Mouse (Mus musculus) kidney, embryonic 14.5 days (tissue): ENCODE measurements around the gene Chrdl2. TPM values are rescaled to one million over a fixed set of nuclear protein-coding genes. Genes with fewer than 3 reads are reported as not detected.

Source experiments
- ATAC-seq: fragments of 200-750 bp; cut with Nextera tagmentation; 2 replicates; pipeline ENCODE4 v1.8.0; 2017; ENCODE audit warnings: moderate number of reproducible peaks, mild to moderate bottlenecking, moderate TSS enrichment, moderate library complexity; ENCODE audit not compliant: low FRiP score, low TSS enrichment
- H3K27ac ChIP-seq: fragments of 300-500 bp; sonication (generic); 2 replicates; pipeline ENCODE4 v1.5.1; 2014; ENCODE audit warnings: low read depth, mild to moderate bottlenecking, low read length, moderate library complexity, mixed read lengths
- H3K27me3 ChIP-seq: fragments of 300-500 bp; sonication (generic); 2 replicates; pipeline ENCODE4 v1.6.1; 2014; ENCODE audit warnings: mild to moderate bottlenecking, low read length; ENCODE audit not compliant: control insufficient read depth, insufficient read depth
- H3K36me3 ChIP-seq: fragments of 300-500 bp; sonication (generic); 2 replicates; pipeline ENCODE4 v1.6.1; 2014; ENCODE audit warnings: low read length, mixed read lengths; ENCODE audit not compliant: control insufficient read depth, insufficient read depth
- H3K4me1 ChIP-seq: fragments of 300-500 bp; sonication (generic); 2 replicates; pipeline ENCODE4 v1.6.1; 2014; ENCODE audit warnings: low read length, mixed read lengths; ENCODE audit not compliant: control insufficient read depth, insufficient read depth
- H3K4me2 ChIP-seq: fragments of 300-500 bp; sonication (generic); replicated peaks from 2 replicates; pipeline ENCODE4 v1.6.1; 2014; ENCODE audit warnings: low read depth, mild to moderate bottlenecking, low read length
- H3K4me3 ChIP-seq: fragments of 300-500 bp; sonication (generic); 2 replicates; pipeline ENCODE4 v1.5.1; 2014; ENCODE audit warnings: mild to moderate bottlenecking, low read length
- H3K9ac ChIP-seq: fragments of 300-500 bp; sonication (generic); 2 replicates; pipeline ENCODE4 v1.6.1; 2014; ENCODE audit warnings: low read depth, mild to moderate bottlenecking, low read length, moderate library complexity
- H3K9me3 ChIP-seq: fragments of 300-500 bp; sonication (generic); 2 replicates; pipeline ENCODE4 v1.6.1; 2016; ENCODE audit warnings: low read length; ENCODE audit not compliant: control insufficient read depth
- WGBS: fragments of 180-500 bp; shearing (Covaris S2); extraction: QIAGEN DNeasy Blood & Tissue Kit; methylation state at CpG from one replicate; pipeline ENCODE4 v1.1.7; 2014; 5-methylcytosine and 5-hydroxymethylcytosine counted together
- polyA plus RNA-seq: library from polyadenylated mRNA; unstranded; fragments of >200 nt; fragmentation: Nextera tagmentation; extraction: Ambion mirVana; gene quantifications from 2 replicates; pipeline ENCODE4 v1.2.1, GENCODE M21; 2014

The Chrdl2 gene
- polyA plus RNA-seq, 1 experiment from 2014 or later: 0.32 TPM

DNA sequence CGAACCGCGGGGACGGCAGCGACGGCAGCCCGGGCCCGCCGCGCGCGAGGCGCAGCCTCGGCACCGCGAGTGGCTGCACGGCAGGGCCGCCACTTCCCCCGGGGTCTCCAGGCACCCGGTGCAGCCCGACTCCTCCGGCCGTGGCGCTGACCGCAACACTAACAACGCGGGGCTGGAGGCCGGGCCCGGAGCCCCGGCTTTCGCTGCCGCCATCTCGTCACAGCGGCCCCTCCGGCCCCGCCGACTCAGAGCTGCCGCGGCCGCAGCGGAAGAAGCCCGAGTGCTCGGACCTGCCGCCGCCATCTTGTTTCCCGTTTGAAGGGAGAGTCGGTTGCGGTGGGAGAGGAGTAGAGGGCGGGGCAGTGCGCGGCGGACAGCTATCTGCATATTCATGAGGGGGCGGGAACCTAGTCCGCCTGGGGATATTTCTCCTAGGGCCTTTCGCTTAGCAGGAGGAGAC is 25.8 kb upstream of the Chrdl2 start, which contains the start of gene Rnf169:
TSS of gene Rnf169 (minus strand) at position 317 of the 460 bp plus-strand sequence.
- Histone ChIP-seq H3K4me2 (peak within 1 kb of the TSS; percentile 52), H3K9ac (peak within 1 kb of the TSS; percentile 97), H3K27ac (peak within 1 kb of the TSS; percentile 94), H3K27me3 (no peaks in the 10 kb centered on the region), H3K4me3 (peak within 1 kb of the TSS; percentile 97), H3K36me3 (no peaks in the 10 kb centered on the region), H3K4me1 (no peaks in the 10 kb centered on the region), H3K9me3 (no peaks in the 10 kb centered on the region)
- ATAC-seq: peak; percentile 93
- WGBS: under 1% methylated on average over 54 of the region's 55 CpGs

DNA sequence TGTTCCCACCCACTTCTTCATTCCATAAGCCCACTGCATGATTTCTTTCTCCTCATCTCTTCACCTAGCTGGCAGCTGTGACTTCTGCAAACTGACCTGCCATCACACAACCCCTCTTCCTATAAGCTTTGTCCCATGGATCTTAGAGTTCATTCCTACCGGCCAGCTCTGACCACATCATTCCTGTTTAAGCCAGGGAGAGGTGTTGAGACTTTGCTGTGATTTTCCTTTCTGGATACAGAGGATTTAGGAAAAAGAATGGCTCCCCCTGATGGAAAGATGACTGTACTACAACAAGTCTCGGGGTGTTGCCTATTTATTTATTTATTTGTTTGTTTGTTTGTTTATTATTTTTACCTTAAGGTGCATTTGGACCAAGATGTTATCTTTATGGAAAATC is 24.7 kb upstream of the Chrdl2 start:
- Histone ChIP-seq H3K4me2 (no peak overlapping the region), H3K4me1 (no peaks in the 10 kb centered on the region), H3K9me3 (no peaks in the 10 kb centered on the region), H3K27ac (no peak overlapping the region), H3K9ac (no peak overlapping the region), H3K4me3 (no peak overlapping the region), H3K27me3 (no peaks in the 10 kb centered on the region), H3K36me3 (no peaks in the 10 kb centered on the region)
- WGBS: 10% methylated on average over 2 of the region's 2 CpGs
- no peak for ATAC-seq

DNA sequence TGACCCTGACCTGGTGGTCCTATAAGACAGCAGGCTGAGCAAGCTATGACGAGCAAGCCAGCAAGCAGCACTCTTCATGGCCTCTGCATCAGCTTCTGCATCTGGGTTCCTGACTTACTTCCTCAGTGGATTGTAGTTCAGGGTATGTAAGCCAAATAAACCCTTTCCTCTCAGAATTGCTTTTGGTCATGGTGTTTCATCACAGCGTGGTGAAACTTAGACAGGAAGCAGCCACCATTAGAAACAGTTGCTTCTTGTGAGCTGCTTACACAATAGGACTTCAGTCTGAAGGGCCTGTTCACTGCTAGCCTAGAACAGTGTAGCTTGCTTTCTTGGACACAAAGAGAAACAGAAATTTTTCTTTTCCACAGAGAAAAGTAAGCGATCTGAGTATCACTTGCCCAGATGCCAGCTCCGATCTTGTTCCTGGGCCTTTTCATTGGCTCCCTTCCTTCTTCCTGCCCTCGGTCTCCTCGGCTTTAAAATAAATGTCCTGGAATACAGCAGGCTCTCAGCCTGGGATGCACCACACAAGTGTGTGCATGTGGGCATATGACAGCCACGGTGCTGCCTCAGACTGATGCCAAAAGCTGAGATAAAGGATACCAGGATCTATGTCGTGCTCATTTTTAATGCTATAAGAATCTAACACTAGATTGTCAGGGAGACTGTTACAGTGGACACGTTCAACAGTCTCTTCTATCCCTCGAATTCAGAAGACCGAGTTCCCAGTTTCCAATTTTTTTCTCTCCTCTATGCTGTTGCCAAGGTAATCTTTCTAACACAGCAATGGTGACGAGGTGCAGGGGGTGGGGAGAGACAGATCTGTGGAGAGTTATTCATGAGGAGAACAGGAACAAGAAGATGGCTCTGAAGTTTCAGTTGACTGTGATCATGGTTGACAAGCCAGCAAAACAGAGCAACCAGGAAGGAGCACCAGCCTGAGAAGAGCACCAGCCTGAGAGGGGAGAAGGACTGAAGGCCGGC is 23.4 kb upstream of the Chrdl2 start:
- H3K36me3 ChIP-seq: no peaks in the 10 kb centered on the region
- no peaks in the 10 kb centered on the region for H3K27me3 ChIP-seq
- no peak overlapping the region for H3K4me3 ChIP-seq
- ATAC-seq: no peak
- no peaks in the 10 kb centered on the region for H3K4me1 ChIP-seq
- no peak overlapping the region for H3K9ac ChIP-seq
- no peak overlapping the region for H3K27ac ChIP-seq
- no peak overlapping the region for H3K4me2 ChIP-seq
- 89% methylated on average over 13 of the region's 13 CpGs for WGBS
- H3K9me3 ChIP-seq: no peaks in the 10 kb centered on the region

DNA sequence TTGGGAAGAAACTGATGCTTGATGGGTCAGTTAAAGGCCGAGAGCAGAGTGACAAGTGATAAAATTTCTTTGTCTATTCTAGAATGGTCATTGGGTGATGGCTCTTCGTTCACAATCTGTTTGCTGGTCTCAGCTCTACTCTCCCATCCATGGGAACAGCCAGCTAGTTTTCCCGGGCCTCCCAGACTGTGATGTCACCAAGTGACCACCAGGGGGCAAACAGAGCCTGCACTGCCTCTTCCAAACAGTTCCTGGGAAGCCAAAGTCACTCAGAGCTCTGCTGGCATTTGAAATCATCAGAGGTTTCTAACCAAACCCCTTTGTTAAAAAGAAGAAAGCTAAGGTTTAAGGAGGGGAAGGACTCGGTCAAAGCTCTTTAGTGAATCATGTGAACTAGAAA is 17.2 kb upstream of the Chrdl2 start:
- Histone ChIP-seq H3K9me3 (no peaks in the 10 kb centered on the region), H3K27ac (no peak overlapping the region), H3K9ac (no peak overlapping the region), H3K27me3 (no peaks in the 10 kb centered on the region), H3K4me2 (no peak overlapping the region), H3K4me3 (no peak overlapping the region), H3K4me1 (no peaks in the 10 kb centered on the region), H3K36me3 (no peaks in the 10 kb centered on the region)
- ATAC-seq: no peak
- WGBS: 6% methylated on average over 4 of the region's 4 CpGs

DNA sequence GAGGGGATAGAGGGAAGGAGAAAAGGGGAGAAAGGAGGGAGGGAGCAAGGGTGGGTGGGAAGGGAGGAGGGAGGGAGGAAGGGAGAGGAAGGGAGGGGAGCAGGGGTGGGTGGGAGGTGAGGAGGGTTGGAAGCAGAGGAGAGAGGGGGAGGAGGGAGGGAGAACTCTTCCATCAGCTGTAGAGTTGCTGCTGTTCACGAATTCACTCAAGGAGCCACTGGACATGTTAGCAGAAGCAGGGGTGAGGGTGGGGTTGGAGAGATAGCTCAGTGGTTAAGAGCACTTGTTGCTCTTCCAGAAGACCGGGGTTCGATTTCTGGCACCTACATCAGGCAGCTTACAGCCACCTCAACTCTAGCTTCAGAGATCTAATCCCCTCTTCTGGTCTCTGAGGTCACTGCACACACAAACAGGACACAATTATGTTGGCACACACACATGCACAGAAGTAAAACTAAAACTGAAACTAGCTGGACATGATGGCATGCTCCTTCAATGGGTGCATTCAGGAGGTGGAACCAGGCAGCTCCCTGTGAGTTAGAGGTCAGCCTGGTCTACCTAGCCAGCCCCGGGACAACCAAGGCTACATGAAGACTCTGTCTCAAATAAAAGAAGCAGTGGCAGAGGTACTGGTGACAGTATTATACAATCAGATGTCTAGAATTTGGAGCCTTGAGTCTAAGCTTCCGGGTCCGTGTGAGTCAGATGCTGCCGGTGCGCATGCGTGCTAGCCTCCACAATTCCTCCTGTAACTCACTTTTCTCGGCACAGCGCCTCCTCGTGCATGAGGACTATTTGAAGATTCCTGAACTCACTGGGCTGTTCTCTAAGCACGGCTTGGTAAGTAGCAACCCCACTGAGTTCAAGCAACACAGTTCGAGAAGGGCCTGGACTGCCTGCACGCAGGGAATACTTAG is 15.9 kb upstream of the Chrdl2 start:
- Histone ChIP-seq H3K27ac (no peak overlapping the region), H3K4me3 (no peak overlapping the region), H3K4me2 (no peak overlapping the region; the same call in 1 of the 2 replicates), H3K27me3 (no peaks in the 10 kb centered on the region), H3K4me1 (no peaks in the 10 kb centered on the region), H3K9me3 (no peaks in the 10 kb centered on the region), H3K36me3 (no peaks in the 10 kb centered on the region), H3K9ac (no peak overlapping the region)
- 67% methylated on average over 15 of the region's 15 CpGs for WGBS
- no peak for ATAC-seq

DNA sequence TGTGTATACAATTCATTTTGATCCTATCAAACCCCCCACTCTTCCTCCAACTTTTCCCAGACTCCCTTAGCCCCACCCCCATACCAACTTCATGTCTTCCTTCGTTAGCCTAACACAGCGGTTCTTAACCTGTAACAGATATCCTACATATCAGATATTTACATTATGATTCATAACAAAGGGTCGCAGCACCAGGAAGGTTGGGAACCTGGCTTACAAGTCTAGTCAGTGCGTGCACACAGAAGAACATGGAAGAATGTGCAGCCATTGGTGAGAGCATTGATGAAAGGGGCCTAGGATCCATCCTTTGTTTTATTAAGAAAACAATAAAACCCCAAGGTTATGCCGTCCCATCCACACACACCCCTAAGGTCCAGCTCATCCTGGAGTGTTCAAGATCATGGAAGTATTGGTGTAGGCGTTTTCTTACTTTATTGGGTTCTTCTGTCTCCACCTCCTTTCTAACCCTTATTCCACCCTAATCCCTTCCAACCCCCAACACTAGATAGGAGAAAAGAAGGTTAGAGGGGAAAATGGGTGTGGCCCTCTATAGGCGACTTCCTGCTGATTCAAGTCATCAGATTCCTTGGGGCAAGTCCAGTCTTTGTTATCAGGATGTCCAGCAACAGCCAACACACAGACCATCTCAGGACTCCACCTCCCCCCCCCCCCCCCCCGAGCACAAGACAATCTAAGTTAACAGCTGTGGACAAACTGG is 14.8 kb upstream of the Chrdl2 start:
- Histone ChIP-seq H3K27me3 (no peaks in the 10 kb centered on the region), H3K4me2 (no peak overlapping the region), H3K4me3 (no peak overlapping the region), H3K36me3 (no peaks in the 10 kb centered on the region), H3K9ac (no peak overlapping the region), H3K27ac (no peak overlapping the region), H3K4me1 (no peaks in the 10 kb centered on the region), H3K9me3 (no peaks in the 10 kb centered on the region)
- ATAC-seq: no peak
- 87% methylated on average over 8 of the region's 8 CpGs for WGBS

DNA sequence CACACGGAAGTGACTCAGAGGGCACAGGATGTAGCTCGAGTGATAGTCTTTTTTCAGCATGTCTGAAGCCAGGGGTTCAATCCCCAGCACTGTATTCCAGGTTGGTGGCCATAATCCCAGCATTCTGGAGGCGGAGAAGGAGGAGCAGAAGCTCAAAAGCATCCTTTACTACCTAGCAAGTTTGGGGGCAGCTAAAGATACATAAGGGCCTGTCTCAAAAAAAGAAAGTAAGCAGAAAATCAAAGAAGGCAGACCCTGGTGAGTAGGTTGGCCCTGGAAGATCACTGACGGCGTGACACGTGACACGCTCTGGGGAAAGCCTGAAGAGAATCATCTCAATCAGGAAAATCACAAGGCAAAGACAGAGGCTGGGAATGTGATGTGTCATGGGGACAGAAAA is 12.8 kb upstream of the Chrdl2 start:
- no peak overlapping the region for H3K4me3 ChIP-seq
- H3K9me3 ChIP-seq: no peaks in the 10 kb centered on the region
- no peak overlapping the region for H3K4me2 ChIP-seq
- no peak for ATAC-seq
- H3K4me1 ChIP-seq: no peaks in the 10 kb centered on the region
- H3K36me3 ChIP-seq: no peaks in the 10 kb centered on the region
- H3K27ac ChIP-seq: no peak overlapping the region
- H3K27me3 ChIP-seq: no peaks in the 10 kb centered on the region
- WGBS: 90% methylated on average over 7 of the region's 7 CpGs
- no peak overlapping the region for H3K9ac ChIP-seq

DNA sequence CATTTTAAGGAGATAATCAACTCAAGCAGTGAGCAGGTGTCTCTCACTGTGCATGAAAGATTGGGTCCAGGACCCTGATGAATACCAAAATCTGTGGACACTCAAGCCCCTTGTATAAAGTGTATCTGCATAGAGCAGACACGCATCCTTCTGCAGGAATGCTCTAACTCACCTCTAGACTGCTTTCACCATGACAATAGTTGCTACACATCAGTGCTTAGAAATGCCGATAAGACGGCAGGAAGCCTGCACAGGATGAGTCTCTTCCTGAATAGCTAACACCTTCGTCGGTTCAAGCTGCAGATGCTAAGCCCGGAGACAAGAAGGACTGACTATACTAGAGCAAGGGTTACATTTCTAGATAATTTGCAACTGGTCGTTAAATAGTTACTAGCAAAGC is 10.8 kb upstream of the Chrdl2 start:
- Histone ChIP-seq H3K36me3 (no peaks in the 10 kb centered on the region), H3K27ac (no peak overlapping the region), H3K4me1 (no peaks in the 10 kb centered on the region), H3K9me3 (no peaks in the 10 kb centered on the region), H3K4me2 (no peak overlapping the region), H3K27me3 (no peaks in the 10 kb centered on the region), H3K4me3 (no peak overlapping the region), H3K9ac (no peak overlapping the region)
- 70% methylated on average over 7 of the region's 7 CpGs for WGBS
- no peak for ATAC-seq
